Mouse (Mus musculus) neural tube, embryonic 11.5 days (tissue): ENCODE data around the gene 1500011B03Rik. TPM values are rescaled to one million over a fixed set of nuclear protein-coding genes. Genes with fewer than 3 reads are reported as not detected.

ENCODE experiments used
- ATAC-seq: fragments of 200-750 bp; cut with Nextera tagmentation; 2 replicates; pipeline ENCODE4 v1.8.0; 2017; ENCODE audit warnings: moderate number of reproducible peaks, mild to moderate bottlenecking, moderate TSS enrichment, moderate library complexity; ENCODE audit not compliant: insufficient read depth, low FRiP score, low TSS enrichment
- DNase-seq: peaks from one replicate; pipeline ENCODE4 v3.0.0-alpha.2; 2015; ENCODE audit warnings: low spot score
- H3K27ac ChIP-seq: fragments of 300-500 bp; sonication (generic); 2 replicates; pipeline ENCODE4 v1.5.1; 2014; ENCODE audit warnings: low read depth, mild to moderate bottlenecking, low read length
- H3K27me3 ChIP-seq: fragments of 300-500 bp; sonication (generic); 2 replicates; pipeline ENCODE4 v1.6.1; 2014; ENCODE audit warnings: mild to moderate bottlenecking, low read length, mixed read lengths; ENCODE audit not compliant: control insufficient read depth, insufficient read depth
- H3K36me3 ChIP-seq: fragments of 300-500 bp; sonication (generic); 2 replicates; pipeline ENCODE4 v1.6.1; 2014; ENCODE audit warnings: mild to moderate bottlenecking, low read length, moderate library complexity, mixed read lengths; ENCODE audit not compliant: control insufficient read depth, insufficient read depth
- H3K4me1 ChIP-seq: fragments of 300-500 bp; sonication (generic); 2 replicates; pipeline ENCODE4 v1.6.1; 2014; ENCODE audit warnings: low read length, mixed read lengths; ENCODE audit not compliant: control insufficient read depth, insufficient read depth
- H3K4me2 ChIP-seq: fragments of 300-500 bp; sonication (generic); 2 replicates; pipeline ENCODE4 v1.6.1; 2014; ENCODE audit warnings: low read depth, mild to moderate bottlenecking, moderate library complexity
- H3K4me3 ChIP-seq: fragments of 300-500 bp; sonication (generic); 2 replicates; pipeline ENCODE4 v1.5.1; 2014; ENCODE audit warnings: low read depth, low read length
- H3K9ac ChIP-seq: fragments of 300-500 bp; sonication (generic); 2 replicates; pipeline ENCODE4 v1.6.1; 2014; ENCODE audit warnings: mild to moderate bottlenecking, low read length
- H3K9me3 ChIP-seq: fragments of 300-500 bp; sonication (generic); 2 replicates; pipeline ENCODE4 v1.6.1; 2016; ENCODE audit warnings: low read length; ENCODE audit not compliant: control insufficient read depth
- WGBS: fragments of 180-500 bp; shearing (Covaris S2); extraction: QIAGEN DNeasy Blood & Tissue Kit; methylation state at CpG from one replicate; pipeline ENCODE4 v1.1.7; 2014; 5-methylcytosine and 5-hydroxymethylcytosine counted together
- polyA plus RNA-seq: library from polyadenylated mRNA; unstranded; fragments of >200 nt; fragmentation: Nextera tagmentation; extraction: Ambion mirVana; gene quantifications from 2 replicates; pipeline ENCODE4 v1.2.1, GENCODE M21; 2014

The 1500011B03Rik gene
- polyA plus RNA-seq, 1 experiment from 2014 or later = 162 TPM

DNA sequence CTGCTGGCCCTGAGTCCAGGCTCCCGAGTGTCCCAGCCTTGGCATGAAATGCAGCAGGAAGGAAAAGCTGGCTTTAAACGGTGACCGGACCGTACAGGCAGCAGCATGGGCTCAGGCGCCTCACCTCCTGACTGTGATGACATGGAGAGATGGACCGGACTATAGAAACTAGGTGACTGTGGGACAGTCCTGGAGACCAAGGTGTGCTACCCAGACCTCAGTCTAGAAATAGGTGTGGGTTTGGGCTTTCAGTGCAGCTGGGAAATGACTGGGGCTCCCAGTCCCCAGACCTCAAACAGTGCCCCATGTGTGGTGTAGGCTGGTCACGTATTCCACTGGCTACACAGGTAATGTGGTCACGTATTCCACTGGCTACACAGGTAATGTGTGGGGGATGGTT, 16.6 kb downstream of the 1500011B03Rik start:
- no peak for ATAC-seq
- peaks cover 19% of the 10 kb centered on the region for H3K36me3 ChIP-seq
- 88% methylated on average over 8 of the region's 8 CpGs for WGBS
- H3K4me2 ChIP-seq = no peak overlapping the region
- DNase-seq = no peak
- no peak overlapping the region for H3K27ac ChIP-seq
- no peak overlapping the region for H3K9ac ChIP-seq
- no peaks in the 10 kb centered on the region for H3K9me3 ChIP-seq
- H3K4me1 ChIP-seq = no peaks in the 10 kb centered on the region
- H3K27me3 ChIP-seq = no peaks in the 10 kb centered on the region
- H3K4me3 ChIP-seq = no peak overlapping the region

DNA sequence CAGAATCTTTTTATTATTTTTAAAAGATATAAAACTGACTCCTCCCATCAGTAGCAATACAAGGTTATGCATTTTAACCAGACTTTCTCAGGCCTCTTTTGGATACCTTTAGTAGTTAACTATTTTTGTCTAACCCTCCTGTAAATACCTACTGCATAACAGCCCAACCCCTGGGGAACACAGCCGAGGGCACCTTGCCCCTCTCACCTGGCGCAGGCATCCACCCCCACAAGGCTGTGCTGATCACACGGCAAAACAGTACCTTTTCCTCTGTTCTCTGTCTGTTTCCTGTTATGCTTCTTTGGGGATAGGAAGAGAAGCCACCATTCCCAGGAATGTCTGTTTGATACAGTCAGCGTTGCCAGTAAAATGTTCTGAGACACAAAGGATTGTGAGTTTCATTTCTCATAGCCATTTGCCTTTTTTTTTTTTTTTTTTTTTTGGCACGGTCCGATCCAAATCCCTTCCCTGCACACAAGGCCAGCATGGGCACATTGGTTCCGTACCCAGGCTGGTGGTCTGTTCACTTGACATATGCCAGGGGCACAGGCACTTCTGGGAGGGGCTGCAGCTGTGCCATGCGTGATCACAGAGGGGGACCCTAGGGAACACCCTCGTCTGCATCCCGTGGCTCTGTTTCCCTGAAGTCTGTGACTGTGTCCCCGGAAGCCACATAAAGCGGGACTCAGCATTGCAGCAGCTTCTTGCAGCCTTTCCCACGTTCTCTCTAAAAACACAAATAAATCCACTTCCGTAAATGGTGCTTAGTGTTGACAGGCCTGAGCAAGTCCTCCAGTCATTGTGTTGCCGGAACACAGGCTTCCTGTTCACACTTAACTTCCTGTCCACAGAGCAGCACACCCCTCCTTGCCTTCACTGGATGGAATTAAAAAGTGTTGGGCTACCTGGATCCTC, 17.6 kb downstream of the 1500011B03Rik start:
- Histone ChIP-seq H3K4me1 (no peaks in the 10 kb centered on the region), H3K27me3 (no peaks in the 10 kb centered on the region), H3K27ac (no peak overlapping the region), H3K4me2 (no peak overlapping the region), H3K9ac (no peak overlapping the region), H3K4me3 (no peak overlapping the region), H3K36me3 (peaks cover 19% of the 10 kb centered on the region), H3K9me3 (no peaks in the 10 kb centered on the region)
- 77% methylated on average over 15 of the region's 15 CpGs for WGBS
- ATAC-seq (no peak), DNase-seq (peak; percentile 8)

DNA sequence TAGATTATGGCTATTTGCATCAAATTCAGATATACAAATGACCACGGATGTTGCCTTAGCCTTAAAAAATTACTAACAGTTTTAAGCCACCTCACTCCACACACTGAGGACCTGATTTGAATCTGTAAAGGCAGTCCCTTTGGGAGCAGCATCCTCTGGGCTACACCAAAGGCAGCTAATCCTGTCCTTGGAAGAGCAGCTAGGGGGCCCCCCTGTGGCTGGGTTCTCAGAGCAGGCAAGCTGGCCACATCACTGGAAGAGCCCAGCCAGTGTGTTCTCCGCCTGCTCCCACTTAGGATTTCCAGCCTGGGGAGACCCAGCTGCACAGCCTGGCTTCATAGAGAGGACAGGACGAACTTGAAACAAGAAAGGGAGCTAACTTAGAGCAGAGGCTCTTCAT, 18.3 kb downstream of the 1500011B03Rik start:
- Histone ChIP-seq H3K4me3 (no peak overlapping the region), H3K9ac (no peak overlapping the region), H3K9me3 (no peaks in the 10 kb centered on the region), H3K27ac (no peak overlapping the region), H3K36me3 (peaks cover 19% of the 10 kb centered on the region), H3K27me3 (no peaks in the 10 kb centered on the region), H3K4me1 (no peaks in the 10 kb centered on the region), H3K4me2 (no peak overlapping the region)
- peak; percentile 52 for DNase-seq
- 46% methylated on average over 3 of the region's 3 CpGs for WGBS
- ATAC-seq = no peak

DNA sequence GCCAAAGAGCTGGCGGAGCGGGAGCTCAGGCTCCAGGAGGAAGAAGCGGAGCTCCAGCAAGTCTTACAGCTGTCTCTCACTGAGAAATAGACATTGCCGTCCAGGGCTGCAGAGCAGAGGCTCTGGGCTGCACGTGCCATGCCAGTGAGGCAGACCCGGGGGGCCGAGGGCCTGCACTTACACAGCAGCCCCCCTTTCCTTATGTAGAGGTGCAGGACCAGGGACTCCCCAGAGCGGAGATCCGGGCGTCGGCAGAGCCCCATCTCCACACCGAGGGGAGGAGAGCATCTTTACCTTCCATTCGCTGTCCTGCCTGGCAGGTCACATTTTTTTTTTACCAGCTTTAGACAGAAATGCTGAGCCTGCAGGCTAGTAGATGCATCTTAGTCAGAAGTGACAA, 18.9 kb downstream of the 1500011B03Rik start:
- ATAC-seq (no peak), DNase-seq (peak; percentile 7)
- H3K4me2 ChIP-seq = no peak overlapping the region
- no peak overlapping the region for H3K27ac ChIP-seq
- no peaks in the 10 kb centered on the region for H3K4me1 ChIP-seq
- H3K9ac ChIP-seq = no peak overlapping the region
- H3K36me3 ChIP-seq = peaks cover 19% of the 10 kb centered on the region
- 89% methylated on average over 13 of the region's 13 CpGs for WGBS
- no peaks in the 10 kb centered on the region for H3K27me3 ChIP-seq
- no peaks in the 10 kb centered on the region for H3K9me3 ChIP-seq
- H3K4me3 ChIP-seq = no peak overlapping the region

GRCm38 (mm10) chr5:114803231-114803630, 20.0 kb downstream of the 1500011B03Rik start:
- ATAC-seq = no peak
- Histone ChIP-seq H3K4me3 (no peak overlapping the region), H3K36me3 (peaks cover 17% of the 10 kb centered on the region), H3K27me3 (no peaks in the 10 kb centered on the region), H3K9ac (no peak overlapping the region), H3K9me3 (no peaks in the 10 kb centered on the region), H3K27ac (no peak overlapping the region), H3K4me1 (no peaks in the 10 kb centered on the region), H3K4me2 (no peak overlapping the region)
- no peak for DNase-seq
- 94% methylated on average over 13 of the region's 13 CpGs for WGBS

- H3K4me2 ChIP-seq = no peak overlapping the region
- no peaks in the 10 kb centered on the region for H3K27me3 ChIP-seq
- DNase-seq (no peak), ATAC-seq (no peak)
- 87% methylated on average over 6 of the region's 6 CpGs for WGBS
- H3K36me3 ChIP-seq = peaks cover 16% of the 10 kb centered on the region
- no peaks in the 10 kb centered on the region for H3K9me3 ChIP-seq
- H3K9ac ChIP-seq = no peak overlapping the region
- no peak overlapping the region for H3K27ac ChIP-seq
- H3K4me1 ChIP-seq = no peaks in the 10 kb centered on the region
- H3K4me3 ChIP-seq = no peak overlapping the region
Observed at GRCm38 (mm10) chr5:114801841-114802240, 21.4 kb downstream of the 1500011B03Rik start.

DNA sequence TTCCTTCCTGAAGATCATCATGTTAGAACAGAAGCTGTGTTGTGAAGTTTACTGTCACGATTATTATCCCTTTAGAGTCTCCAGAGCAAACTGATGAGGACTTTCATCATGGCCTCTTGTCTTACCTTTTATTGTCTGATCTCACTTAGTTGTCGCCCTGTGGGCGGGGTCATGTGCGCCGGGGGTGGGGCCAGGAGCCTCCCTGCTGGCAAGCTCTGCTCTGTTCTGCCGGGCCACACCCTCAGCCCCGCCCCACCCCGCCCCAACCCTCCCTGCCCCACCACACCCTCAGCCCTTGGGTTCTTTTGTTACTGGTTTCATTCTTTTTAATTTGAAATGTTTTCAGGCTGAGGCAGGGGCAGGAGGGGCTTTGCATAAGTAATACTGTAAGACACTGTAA, 22.2 kb downstream of the 1500011B03Rik start:
- no peak overlapping the region for H3K4me2 ChIP-seq
- H3K4me3 ChIP-seq = no peak overlapping the region
- 9% methylated on average over 8 of the region's 8 CpGs for WGBS
- no peaks in the 10 kb centered on the region for H3K9me3 ChIP-seq
- H3K27ac ChIP-seq = no peak overlapping the region
- H3K27me3 ChIP-seq = no peaks in the 10 kb centered on the region
- peaks cover 16% of the 10 kb centered on the region for H3K36me3 ChIP-seq
- ATAC-seq (no peak), DNase-seq (peak; percentile 42)
- H3K4me1 ChIP-seq = peaks cover 4% of the 10 kb centered on the region
- no peak overlapping the region for H3K9ac ChIP-seq

DNA sequence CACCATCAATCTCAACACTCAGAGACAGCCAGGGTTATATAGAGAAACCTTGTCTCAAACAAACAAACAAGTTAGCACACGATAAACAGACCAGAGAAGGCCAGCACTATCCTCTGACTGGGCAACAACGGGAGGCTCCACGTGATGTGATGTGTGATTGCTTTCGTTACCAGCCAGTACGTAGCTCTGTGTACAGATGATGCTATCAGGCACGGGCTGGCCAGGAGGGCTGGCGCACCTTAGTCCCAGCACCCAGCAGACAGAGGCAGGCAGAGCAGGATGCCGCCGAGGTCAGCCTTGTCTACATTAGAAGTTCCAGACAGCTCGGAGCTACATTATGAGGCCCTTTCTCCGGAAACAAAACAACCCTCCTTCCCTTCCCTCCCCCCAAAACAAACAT, 23.4 kb downstream of the 1500011B03Rik start:
- Histone ChIP-seq H3K9ac (no peak overlapping the region), H3K36me3 (peaks cover 14% of the 10 kb centered on the region), H3K4me3 (no peak overlapping the region), H3K9me3 (no peaks in the 10 kb centered on the region), H3K27ac (no peak overlapping the region), H3K4me1 (peaks cover 10% of the 10 kb centered on the region), H3K4me2 (no peak overlapping the region), H3K27me3 (no peaks in the 10 kb centered on the region)
- WGBS = 90% methylated on average over 11 of the region's 11 CpGs
- DNase-seq = no peak
- no peak for ATAC-seq

DNA sequence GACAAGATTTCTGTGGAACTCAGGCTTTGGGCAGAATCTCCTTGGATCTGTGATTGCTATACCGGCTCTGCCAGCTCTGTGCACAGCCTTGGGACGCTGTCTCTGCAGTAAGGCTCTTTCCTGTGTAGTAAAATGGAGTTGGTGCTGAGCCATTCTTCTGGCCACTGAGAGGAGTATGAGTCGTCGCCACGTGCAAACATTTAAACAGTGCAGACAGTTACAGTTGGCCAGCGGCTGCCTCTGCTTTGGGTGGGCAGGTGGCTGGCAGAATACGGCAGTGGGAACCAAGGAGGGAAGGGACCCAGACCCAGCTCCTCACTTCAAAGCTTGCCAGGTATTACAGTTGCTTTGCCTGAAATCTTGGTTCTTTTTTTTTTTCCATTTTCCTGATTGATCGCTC, 26.0 kb downstream of the 1500011B03Rik start:
- H3K27me3 ChIP-seq = no peaks in the 10 kb centered on the region
- no peaks in the 10 kb centered on the region for H3K9me3 ChIP-seq
- H3K9ac ChIP-seq = no peak overlapping the region
- H3K4me1 ChIP-seq = peaks cover 12% of the 10 kb centered on the region
- H3K4me3 ChIP-seq = no peak overlapping the region
- no peak for ATAC-seq
- H3K36me3 ChIP-seq = no peaks in the 10 kb centered on the region
- no peak overlapping the region for H3K27ac ChIP-seq
- 84% methylated on average over 8 of the region's 8 CpGs for WGBS
- DNase-seq = no peak
- no peak overlapping the region for H3K4me2 ChIP-seq
